Mouse (Mus musculus): Measurements from ENCODE around the gene Clca3a1.
"Not testable (repeated sequence)": the region's sequence is repeated elsewhere in the genome, so short reads cannot be mapped to it uniquely, and the experiment has no call there.

Clca3a1 gene

DNA sequence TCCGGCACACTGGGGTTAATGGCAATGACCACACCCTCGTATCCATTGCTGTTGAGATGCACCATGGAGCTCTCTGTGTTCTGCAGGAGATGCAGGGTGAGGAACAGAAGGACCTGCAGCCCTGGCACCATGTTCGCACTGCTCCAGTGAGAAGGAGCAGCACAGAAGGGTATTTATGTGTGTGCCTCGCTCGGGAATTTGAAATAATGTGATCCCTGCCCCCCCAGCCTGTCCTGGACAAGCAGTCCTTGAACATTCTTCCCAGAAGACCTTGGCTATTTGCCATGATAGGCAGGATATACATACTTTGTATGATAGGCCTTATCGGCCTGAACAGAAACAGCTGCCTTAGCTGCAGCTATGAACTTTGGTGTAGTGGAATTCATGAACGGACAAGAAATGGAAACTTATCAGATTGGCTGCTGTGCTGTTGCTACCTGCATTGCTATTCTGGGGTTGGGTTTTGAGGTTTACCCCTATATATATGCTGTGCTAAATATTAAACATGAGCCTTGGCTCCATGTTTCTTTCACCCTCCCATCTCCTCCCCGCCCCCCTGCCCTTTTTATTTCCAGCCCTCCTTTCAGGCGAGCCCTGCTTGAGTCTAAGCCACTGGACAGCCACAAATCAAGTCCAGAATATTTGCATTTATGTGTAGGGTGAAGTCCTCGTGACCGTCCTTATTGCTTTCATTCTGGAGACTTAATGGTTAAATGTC, at the start of gene Clca3a1:
Clca3a1 (minus strand) TSS at position 386 of the 718 bp plus-strand sequence.
- DNase-seq (ENCODE audit: low spot score) = no peak

DNA sequence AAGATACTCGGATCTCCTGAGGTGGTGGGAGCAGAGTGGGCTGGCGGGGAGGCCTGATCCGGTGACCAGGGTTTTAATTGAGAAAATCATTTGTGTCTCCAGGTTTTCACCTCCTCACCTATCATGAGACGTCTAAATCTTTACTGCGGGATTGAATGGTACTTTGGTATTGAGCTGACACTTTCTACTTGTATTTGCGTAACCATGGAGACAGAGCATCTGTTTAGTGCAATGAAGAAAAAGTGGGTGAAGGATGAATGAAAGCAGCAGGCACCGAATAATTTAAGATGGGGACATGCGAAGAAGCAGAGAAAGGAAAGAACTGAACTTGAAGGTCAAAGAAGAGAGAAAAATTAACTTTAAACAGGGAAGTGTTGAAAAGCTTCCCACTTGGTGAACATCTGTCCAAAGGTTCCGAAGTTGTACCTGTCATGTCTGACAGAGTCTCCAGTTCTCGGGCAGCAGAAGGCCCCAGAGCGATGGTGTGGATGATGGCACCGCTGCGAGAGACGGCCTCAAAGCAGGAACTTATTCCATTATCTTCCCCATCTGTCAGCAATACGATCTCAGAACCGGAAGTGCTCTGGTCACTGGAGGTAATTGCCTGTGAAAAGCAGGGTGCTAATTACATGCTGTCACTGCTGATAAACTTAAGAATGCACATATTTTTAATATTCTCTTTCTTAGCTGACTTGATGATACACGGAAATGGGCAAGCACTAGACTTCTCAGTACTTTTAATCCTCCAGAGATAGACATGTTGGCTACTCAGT, 47.6 kb upstream of the Clca3a1 start:
- DNase-seq (ENCODE audit: low spot score) = not testable (repeated sequence)

DNA sequence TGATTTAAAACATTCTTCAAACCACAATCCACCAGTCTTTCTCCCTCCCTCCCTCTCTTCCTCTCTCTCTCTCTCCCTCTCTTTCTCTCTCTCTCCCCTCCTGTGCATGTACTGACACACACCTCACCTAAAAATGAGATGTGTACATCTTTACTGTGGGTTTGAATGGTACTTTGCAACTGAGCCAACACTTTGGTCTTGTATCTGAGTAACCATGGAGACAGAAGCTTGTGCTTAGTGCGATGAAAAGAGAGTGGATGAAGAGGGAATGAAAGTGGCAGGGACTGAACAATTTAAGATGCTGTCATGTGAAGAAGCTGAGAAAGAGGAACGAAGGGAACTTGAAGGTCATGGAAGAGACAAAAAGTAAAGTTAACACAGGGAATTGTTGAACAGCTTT, 45.8 kb upstream of the Clca3a1 start:
- DNase-seq (ENCODE audit: low spot score) = not testable (repeated sequence)

DNA sequence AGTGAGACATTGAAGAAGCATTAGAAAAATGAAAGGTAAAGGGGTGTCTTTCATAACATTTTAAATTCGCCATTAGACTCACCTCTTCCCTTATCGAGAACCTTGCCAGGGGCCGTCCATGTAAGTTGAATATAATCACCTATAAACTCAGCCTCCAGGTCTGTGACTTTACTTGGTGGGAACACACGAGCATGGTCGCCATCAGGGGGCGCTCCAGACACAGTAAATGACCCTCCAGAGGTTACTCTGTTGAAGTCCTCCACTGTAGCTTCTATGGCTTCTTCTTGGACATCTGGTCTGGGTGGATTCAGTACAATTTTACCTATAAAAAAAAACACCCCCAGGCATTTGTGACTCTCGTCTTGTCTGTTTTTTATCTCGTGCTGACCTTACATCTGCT, 41.1 kb upstream of the Clca3a1 start:
- no peak for DNase-seq (ENCODE audit: low spot score)

DNA sequence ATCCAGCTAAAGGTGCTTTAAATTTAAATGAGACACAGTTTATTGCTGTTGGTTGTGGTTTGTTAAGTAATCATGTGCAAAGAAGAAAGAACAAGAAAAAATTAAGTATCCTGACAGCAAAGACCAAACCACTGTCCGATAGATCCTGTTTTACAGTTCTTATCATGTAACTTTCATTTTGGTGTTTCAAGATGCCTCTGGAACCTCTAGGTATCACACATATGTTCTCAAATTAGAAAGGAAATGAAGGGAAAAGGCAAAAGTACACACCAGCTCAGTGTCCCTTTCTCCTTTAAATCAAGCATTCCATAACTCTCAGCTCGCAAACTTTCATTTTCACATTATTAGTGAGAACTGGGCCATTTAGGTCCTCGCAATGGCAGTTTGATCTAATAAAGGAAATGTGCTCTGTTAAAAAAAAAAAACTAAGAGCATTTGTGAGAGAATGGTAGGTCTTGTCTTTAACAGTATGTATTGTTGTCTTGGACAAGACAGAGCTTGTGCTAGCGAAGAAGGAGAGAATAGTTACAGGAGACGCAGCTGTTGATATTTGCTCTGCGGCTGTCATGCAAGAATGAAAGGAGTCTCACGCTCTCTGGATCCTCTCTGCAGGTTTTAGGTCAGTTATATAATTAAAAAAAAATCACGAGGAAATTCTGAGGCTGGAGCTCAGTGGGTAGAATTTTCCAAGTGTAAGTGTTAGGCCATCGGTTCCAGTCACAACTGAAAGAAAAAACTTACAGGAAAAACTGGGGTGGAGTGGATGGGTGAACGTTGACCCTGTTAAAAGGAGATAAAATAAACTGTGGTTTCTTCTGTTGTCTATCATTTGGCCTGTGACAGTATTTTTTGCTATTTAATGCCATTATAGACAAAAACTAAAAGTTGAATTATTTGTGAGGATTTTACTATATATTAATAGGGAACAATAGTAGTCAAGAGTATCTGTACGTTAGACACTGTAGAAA, 24.7 kb upstream of the Clca3a1 start:
- DNase-seq (ENCODE audit: low spot score) = no peak

DNA sequence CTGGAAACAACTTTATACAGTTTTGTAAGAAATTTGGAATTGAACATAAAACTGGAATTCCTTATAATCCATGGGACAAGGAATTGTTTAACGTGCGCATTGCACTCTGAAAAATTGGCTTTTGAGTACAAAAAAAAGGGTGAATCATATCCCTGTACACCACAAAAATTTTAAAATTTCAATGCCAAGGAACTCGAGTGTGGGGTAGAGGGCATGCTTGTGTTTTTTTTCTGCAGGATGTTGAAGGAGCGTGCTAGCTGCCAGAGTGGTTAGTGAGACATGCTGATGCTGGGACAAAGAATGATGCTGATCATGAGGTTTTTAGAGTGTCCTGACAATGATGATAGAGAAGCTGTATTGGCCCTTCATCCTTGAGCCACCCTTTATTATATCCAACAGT, 4.4 kb upstream of the Clca3a1 start:
- DNase-seq (ENCODE audit: low spot score) = no peak

DNA sequence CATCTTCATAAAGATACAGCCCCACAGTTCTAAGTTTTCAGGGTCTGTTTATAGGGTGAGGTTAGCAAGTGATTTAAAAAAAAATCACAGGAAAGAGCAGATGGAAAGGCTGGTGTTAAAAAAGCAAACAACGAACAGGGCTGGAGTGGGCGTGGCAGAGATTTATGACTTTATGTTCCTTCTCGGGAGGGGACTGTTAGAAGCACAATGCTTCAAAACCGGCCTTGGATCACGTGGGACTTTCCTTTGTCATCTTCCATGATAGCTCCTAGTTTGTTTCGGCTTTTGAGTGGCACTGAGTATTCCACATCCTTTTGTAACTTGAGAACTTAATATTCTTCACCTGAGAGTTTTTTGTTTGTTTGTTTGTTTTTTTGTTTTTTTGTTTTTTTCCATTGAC, 677 bp upstream of the Clca3a1 start:
- no peak for DNase-seq (ENCODE audit: low spot score)

DNA sequence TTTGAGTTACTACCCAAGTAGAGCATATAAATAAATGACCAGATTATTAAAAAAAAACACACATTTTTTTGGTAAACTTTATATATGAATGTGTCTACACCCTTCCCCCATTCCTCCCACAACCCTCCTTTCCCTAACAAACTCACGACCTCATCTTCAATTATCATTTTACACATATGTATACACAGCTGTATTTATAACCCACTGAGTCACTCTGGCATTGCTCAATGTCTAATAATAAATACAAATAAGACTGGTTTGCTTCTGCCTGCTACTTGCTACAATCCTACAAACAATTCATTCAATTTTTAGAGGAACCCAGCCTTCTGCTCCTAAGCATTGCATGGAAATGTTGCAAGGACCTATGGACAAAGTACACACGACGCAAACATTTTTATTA, 1.1 kb downstream of the Clca3a1 start:
- DNase-seq (ENCODE audit: low spot score) = no peak

DNA sequence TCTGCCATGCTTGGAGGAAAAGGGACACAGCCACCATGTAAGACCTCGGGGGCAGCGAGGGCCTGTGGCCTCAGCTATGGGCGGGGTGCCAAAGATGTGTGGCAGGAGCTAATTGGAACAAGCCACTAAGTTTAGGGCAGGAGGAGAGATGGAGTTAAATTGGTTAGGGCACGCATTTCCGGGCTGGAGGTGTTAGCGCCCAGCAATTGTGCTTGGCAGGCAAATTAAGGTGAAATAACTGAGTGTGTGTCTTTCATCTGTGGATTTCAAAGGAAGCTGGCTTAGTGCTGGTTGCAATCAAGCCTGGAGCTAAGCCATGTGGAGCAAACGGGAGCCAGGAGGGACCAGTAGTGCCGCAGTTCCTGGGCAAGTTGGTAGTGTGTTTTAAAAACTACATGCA, 4.7 kb downstream of the Clca3a1 start:
- DNase-seq (ENCODE audit: low spot score) = not testable (repeated sequence)

DNA sequence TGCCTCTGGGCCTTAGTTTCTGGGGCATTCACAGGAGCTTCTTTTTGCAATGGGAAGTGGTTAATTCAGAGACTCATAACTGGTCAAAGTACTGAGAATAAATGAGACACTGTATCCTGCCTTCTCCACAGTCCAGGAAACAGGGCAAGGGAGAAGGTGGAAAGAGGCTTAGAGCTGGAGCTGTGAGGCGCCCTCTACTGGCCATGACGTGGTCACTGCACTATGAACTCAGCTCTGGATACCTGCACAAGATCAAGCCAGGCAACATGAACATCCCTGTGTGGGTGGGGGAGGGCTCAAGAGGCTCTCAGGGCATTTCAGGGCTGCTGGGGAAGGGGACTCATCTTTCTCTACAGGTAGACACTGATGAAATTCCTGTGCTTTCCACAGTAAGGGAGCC, 7.7 kb downstream of the Clca3a1 start:
- DNase-seq (ENCODE audit: low spot score) = no peak

DNA sequence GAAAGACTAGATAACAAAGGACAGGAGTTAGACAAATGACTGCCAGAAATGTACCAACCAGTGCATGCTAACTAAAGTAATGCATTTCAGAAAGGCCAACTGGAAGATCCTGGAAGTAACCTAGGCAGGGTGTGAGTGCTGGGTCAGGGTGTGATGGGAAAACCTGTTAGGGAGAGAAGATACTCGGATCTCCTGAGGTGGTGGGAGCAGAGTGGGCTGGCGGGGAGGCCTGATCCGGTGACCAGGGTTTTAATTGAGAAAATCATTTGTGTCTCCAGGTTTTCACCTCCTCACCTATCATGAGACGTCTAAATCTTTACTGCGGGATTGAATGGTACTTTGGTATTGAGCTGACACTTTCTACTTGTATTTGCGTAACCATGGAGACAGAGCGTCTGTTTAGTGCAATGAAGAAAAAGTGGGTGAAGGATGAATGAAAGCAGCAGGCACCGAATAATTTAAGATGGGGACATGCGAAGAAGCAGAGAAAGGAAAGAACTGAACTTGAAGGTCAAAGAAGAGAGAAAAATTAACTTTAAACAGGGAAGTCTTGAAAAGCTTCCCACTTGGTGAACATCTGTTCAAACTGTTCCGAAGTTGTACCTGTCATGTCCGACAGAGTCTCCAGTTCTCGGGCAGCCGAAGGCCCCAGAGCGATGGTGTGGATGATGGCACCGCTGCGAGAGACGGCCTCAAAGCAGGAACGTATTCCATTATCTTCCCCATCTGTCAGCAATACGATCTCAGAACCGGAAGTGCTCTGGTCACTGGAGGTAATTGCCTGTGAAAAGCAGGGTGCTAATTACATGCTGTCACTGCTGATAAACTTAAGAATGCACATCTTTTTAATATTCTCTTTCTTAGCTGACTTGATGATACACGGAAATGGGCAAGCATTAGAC, 11.5 kb downstream of the Clca3a1 start:
- DNase-seq (ENCODE audit: low spot score) = not testable (repeated sequence)

DNA sequence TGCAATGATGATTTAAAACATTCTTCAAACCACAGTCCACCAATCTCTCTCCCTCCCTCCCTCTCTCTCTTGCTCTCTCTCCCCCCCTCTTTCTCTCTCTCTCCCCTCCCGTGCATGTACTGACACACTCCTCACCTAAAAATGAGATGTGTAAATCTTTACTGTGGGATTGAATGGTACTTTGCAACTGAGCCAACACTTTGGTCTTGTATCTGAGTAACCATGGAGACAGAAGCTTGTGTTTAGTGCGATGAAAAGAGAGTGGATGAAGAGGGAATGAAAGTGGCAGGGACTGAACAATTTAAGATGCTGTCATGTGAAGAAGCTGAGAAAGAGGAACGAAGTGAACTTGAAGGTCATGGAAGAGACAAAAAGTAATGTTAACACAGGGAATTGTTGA, 13.1 kb downstream of the Clca3a1 start:
- DNase-seq (ENCODE audit: low spot score) = not testable (repeated sequence)

DNA sequence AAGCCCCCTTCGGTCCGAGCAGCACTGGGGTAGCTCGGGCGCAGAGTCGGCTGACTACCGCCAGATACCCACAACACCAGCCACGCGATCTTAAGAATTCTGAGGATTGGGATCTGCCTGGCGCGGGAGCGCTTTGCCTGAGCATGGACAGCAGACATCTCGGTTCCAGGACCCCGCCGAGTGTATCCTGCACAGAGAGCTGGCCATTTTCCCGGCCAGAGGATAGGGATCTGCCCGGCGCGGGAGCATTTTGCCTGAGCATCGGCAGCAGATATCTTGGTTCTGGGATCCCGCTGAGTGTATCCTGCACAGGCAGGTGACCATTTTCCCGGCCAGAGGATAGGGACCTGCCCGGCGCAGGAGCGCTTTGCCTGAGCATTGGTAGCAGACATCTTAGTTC, 22.4 kb downstream of the Clca3a1 start:
- DNase-seq (ENCODE audit: low spot score) = not testable (repeated sequence)

DNA sequence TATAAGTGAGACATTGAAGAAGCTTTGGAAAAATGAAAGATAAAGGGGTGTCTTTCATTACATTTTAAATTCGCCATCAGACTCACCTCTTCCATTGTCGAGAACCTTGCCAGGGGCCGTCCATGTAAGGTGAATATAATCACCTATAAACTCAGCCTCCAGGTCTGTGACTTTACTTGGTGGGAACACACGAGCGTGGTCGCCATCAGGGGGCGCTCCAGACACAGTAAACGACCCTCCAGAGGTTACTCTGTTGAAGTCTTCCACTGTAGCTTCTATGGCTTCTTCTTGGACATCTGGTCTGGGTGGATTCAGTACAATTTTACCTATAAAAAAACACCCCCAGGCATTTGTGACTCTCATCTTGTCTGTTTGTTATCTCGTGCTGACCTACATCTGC, 23.9 kb downstream of the Clca3a1 start:
- DNase-seq (ENCODE audit: low spot score) = no peak

DNA sequence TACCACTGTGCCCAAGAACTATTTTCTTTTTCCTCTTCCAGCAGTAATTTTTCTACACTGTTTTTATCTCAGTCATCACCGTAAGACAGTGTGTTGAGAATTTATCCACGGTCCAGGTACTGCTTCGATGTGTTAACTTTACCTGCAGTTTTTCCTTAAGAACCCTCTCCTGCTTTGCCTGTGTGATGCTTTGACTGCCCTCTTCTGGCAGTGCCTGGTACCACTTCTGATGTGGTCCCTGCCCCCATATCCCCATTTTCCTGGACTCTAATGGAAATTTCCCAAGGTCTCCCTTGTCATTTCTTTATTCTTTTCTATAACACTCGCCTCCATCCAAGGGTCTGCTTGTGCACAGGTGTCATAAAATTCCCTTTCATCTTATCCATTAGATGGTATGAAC, 37.3 kb downstream of the Clca3a1 start:
- DNase-seq (ENCODE audit: low spot score) = peak; percentile 54

DNA sequence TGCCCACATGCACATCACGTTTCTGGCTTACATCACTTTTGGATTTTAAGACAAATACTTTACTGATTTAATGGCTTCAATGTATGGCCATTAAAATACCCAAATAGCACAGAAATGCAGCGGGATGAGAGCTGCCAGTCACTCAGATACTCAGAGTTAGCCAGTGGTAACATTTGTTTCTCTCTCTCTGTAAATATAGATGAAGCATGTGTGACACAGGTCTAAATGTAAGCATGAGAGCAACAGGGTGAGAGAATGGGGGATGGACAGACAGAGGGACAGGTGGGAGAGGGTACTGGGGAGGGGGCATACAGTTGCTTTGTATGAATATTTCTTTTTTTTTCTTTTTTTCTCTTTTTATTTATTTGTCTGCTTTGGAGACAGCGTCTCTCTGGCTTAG, 38.2 kb downstream of the Clca3a1 start:
- not testable (repeated sequence) for DNase-seq (ENCODE audit: low spot score)

DNA sequence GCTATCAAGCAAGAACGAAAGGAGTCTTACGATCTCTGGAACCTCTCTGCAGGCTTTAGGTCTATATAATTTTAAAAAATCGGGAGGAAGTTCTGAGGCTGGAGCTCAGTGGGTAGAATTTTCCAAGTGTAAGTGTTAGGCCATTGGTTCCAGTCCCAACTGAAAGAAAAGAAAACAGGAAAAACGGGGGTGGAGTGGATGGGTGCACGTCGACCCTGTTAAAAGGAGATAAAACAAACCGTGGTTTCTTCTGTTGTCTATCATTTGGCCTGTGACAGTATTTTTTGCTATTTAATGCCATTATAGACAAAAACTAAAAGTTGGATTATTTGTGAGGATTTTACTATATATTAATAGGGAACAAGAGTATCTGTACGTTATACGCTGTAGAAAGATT, 38.9 kb downstream of the Clca3a1 start:
- DNase-seq (ENCODE audit: low spot score) = no peak

DNA sequence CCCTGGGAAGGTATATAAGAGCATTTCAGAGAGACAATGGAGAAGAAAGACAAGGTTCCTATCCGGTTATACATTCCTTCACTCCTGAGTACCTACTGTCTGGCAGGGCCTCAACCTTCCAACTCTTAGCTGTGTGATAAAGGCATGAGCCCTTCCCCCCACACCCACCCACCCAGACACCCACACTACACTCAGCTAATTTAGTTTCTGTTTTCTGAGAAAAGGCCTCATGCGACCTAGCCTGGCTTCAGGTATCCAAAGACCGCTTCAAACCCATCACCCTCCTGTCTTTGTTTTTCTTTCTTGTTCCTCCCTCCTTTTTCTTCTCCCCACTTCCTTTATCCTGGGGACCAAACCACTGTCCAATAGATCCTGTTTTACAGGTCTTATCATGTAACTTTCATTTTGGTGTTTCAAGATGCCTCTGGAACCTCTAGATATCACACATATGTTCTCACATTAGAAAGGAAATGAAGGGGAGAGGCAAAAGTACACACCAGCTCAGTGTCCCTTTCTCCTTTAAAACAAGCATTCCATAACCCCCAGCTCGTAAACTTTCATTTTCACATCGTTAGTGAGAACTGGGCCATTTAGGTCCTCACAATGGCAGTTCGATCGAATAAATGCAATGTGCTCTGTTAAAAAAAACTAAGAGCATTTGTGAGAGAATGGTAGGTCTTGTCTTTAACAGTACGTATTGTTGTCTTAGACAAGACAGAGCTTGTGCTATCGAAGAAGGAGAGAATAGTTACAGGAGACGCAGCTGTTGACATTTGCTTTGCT, 39.5 kb downstream of the Clca3a1 start:
- DNase-seq (ENCODE audit: low spot score) = no peak

DNA sequence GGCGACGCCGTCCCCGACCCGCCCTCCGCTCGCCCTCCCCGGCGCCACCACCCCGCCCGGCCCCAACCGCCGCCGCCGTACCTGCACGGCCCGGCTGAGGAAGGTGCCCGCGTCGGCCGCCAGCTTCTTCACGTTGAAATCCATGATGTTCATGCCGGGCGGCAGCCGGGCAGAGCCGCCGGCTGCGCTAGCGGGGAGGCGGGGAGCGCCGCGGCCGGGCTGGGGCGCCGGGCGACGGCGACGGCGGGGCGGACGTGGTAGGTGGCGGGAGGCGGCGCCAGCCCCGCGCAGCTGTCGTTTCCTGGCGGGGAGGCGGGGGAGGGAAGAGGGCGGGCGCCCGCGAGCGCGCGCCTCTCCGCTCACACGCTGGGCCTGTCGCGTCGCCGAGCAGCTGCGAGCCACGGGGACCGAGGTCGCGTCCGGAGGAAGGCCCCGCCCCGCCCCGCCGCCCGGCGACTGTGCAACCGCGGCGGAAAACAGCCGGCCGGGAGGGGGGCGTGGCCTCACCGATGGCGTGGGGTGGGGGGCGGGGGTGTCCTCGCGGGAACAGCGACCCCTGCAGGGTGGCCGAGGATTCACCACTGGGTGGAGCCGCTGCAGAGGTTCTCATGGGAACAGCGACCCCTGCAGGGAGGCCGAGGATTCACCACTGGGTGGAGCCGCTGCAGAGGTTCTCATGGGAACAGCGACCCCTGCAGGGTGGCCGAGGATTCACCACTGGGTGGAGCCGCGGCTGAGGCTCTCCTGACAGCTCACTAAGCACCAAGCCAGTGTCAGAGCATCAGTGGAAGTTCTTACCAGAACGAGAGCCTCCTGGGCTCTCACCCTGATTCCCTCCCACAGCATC, 40.7 kb downstream of the Clca3a1 start, which contains the start of gene Sh3glb1:
Sh3glb1 (minus strand) TSS at position 435 of the 847 bp plus-strand sequence.
- peak; percentile 87 for DNase-seq (ENCODE audit: low spot score)

Data from left cerebral cortex, adult 11 months (tissue).